Mouse (Mus musculus) forebrain, embryonic 10.5 days (tissue): ENCODE data around the gene Net1. TPM values are rescaled to one million over a fixed set of nuclear protein-coding genes. Genes with fewer than 3 reads are reported as not detected.

Experiments used
- DNase-seq: peaks from one replicate; pipeline ENCODE4 v3.0.0-alpha.2; 2017; ENCODE audit warnings: low spot score; ENCODE audit errors: extremely low spot score
- H3K27ac ChIP-seq: fragments of 300-500 bp; sonication (generic); 2 replicates; pipeline ENCODE4 v1.5.1; 2016; ENCODE audit warnings: mild to moderate bottlenecking
- H3K27me3 ChIP-seq: fragments of 300-500 bp; sonication (generic); 2 replicates; pipeline ENCODE4 v1.6.1; 2016; ENCODE audit warnings: mild to moderate bottlenecking; ENCODE audit not compliant: poor library complexity, severe bottlenecking
- H3K36me3 ChIP-seq: fragments of 300-500 bp; sonication (generic); replicated peaks from 2 replicates; pipeline ENCODE4 v1.6.1; 2016; ENCODE audit warnings: mild to moderate bottlenecking, moderate library complexity
- H3K4me1 ChIP-seq: fragments of 300-500 bp; sonication (generic); 2 replicates; pipeline ENCODE4 v1.6.1; 2016
- H3K4me3 ChIP-seq: fragments of 300-500 bp; sonication (generic); 2 replicates; pipeline ENCODE4 v1.5.1; 2016; ENCODE audit warnings: mild to moderate bottlenecking, moderate library complexity
- H3K9me3 ChIP-seq: fragments of 300-500 bp; sonication (generic); 2 replicates; pipeline ENCODE4 v1.6.1; 2016; ENCODE audit warnings: mild to moderate bottlenecking, moderate library complexity
- WGBS: fragments of 180-500 bp; shearing (Covaris S2); methylation state at CpG from one replicate; pipeline ENCODE4 v1.1.7; 2016; 5-methylcytosine and 5-hydroxymethylcytosine counted together
- polyA plus RNA-seq: library from polyadenylated mRNA; unstranded; fragments of >200 nt; fragmentation: Nextera tagmentation; extraction: Ambion mirVana; gene quantifications from 2 replicates; pipeline ENCODE4 v1.2.1, GENCODE M21; 2016

The Net1 gene
- polyA plus RNA-seq: 64.7 and 75.3 TPM in 2 replicates

DNA sequence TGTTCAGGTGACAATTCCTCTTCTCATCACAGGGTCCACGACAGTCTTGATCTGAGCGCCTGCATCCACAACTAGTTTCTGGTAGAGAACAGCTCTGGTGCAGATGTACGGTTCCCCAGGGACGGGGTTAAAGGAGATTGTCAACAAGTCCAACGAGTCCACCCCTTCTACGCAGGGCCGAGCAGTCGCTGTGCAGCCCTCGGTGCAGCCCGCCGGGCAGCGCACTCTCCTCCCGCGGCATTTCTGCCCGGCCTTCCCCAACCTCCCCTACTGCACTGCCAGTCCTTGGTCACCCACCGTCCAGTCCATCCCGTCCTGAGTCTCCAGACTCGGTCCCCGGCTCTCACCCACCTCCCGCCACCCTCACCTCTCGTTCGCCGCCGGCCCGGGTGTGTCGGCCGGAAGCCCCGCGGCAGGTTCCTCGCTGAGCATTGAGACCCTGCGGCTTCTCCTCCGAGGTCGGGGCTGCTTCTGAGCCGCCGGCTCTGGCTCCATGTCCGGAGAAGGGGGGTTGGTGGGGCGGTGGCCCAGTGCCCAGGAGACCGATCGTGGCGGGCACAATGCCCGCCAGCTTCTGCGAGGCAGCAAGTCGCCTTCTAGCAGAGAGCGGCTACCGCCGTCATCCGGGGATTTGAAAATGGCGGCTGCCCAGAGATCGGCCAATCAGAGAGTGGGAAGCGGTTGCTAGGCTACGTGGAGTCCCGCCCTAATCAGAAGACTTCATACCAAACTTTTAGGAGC lies at the start of gene Net1, which contains the start of gene Tubal3:
Gene Net1 (minus strand): TSS at position 650 of the 741 bp plus-strand sequence.
Gene Tubal3 (plus strand): TSS at position 704 of the 741 bp plus-strand sequence.
- peak; percentile 92 for DNase-seq
- Histone ChIP-seq H3K27ac (peak within 1 kb of the TSS; percentile 97), H3K36me3 (peaks cover 33% of the 10 kb centered on the region), H3K4me1 (peaks cover 9% of the 10 kb centered on the region), H3K9me3 (peaks cover 12% of the 10 kb centered on the region), H3K27me3 (no peaks in the 10 kb centered on the region), H3K4me3 (peak within 1 kb of the TSS; percentile 95)
- under 1% methylated on average over 52 of the region's 52 CpGs for WGBS

DNA sequence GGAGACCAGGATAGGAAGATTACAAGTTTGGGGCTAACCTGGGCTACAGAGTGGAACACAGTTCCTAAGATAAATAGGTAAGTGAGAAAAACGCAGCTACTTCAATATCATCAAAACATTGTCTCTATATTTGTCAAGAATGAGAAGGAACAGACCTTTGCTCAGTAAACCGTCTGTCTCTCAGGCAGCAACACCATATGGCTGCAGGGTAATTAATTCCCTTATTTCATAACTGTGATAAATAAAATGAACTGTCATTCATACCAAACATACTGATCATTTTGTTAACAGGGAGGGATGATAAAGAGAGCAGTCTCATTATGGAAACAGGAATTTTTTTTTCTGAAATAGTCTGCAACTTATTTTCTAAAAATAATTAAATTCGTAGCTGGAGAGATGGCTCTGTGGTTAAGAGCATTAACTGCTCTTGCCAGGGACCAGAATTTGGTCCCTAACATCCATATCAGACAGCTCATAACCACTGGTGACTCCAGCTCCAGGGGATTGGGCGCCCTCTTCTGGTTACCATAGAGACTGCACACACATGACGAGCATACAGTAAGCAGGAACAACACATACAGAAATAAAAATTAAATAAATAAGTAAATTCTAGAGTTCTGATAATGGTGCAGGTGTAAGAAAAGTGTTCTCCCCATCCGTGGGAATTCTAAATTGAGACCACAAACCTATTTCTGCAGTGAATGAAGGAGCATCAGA lies 33.3 kb upstream of the Net1 start:
- Histone ChIP-seq H3K27me3 (no peaks in the 10 kb centered on the region), H3K4me1 (no peaks in the 10 kb centered on the region), H3K9me3 (no peaks in the 10 kb centered on the region), H3K36me3 (no peaks in the 10 kb centered on the region), H3K27ac (no peak overlapping the region), H3K4me3 (no peak overlapping the region)
- 76% methylated on average over 6 of the region's 6 CpGs for WGBS
- DNase-seq: no peak

DNA sequence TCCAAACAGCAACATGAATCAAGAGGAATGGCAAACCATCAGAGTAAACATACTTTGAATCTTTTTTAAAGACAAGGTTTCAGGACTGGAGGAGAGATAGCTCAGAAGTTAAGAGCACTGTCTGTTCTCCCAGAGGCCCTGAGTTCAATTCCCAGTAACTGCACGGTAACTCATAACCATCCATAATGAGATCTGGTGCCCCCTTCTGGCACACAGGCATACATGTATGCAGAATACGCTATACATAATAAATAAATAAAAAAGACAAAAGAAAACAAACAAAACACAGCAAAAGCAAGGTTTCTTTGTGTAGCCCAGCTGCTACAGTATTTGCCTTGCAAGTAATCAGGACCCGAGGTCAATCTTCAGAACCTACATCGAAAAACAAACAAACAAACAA lies 31.5 kb upstream of the Net1 start:
- no peaks in the 10 kb centered on the region for H3K4me1 ChIP-seq
- no peak for DNase-seq
- no peaks in the 10 kb centered on the region for H3K36me3 ChIP-seq
- H3K4me3 ChIP-seq: no peak overlapping the region
- no peaks in the 10 kb centered on the region for H3K9me3 ChIP-seq
- H3K27ac ChIP-seq: no peak overlapping the region
- no peaks in the 10 kb centered on the region for H3K27me3 ChIP-seq
- WGBS: 93% methylated on average over 4 of the region's 4 CpGs

DNA sequence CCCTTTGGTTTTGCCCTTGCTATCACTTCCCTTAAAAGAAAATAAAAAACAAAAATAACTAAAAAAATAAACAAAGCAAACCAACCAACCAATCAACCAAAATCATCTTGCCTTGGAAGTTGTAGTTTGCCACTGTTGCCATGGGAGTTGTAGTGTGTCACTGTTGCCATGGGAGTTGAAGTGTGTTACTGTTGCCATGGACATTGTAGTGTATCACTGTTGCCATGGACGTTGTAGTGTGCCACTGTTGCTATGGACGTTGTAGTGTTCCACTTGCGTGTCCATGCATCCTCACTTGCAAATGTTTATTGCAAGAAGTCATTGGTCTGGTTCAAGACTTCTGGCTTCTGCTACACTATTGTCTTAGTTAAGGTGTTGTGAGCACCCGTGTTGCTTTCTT lies 29.2 kb upstream of the Net1 start:
- H3K27ac ChIP-seq: no peak overlapping the region
- H3K4me3 ChIP-seq: no peak overlapping the region
- no peaks in the 10 kb centered on the region for H3K9me3 ChIP-seq
- WGBS: 93% methylated on average over 4 of the region's 4 CpGs
- no peaks in the 10 kb centered on the region for H3K36me3 ChIP-seq
- DNase-seq: no peak
- no peaks in the 10 kb centered on the region for H3K27me3 ChIP-seq
- H3K4me1 ChIP-seq: no peaks in the 10 kb centered on the region

DNA sequence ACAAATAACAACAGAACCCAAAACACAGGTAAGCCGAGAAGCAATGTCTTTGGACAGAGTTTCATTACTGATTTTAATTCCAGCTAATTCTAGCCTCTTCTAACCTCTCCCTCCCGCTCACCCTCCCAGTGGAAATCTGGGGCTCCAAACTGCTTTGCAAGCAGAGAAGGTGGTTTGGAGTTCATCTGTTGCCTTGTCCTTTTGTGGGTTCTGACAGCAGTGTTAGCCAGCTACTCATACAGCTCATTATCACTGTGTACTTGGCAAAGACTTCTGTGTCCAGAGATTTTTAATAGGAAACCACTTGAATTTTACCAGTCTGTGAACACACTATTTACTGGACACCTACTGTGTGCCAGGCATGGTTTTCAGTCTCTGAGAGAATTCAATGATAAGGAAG lies 27.2 kb upstream of the Net1 start, which contains the start of gene Ucn3:
Gene Ucn3 (minus strand): TSS at position 101 of the 400 bp plus-strand sequence.
- no peak within 1 kb of the TSS for H3K27ac ChIP-seq
- no peaks in the 10 kb centered on the region for H3K27me3 ChIP-seq
- no peaks in the 10 kb centered on the region for H3K9me3 ChIP-seq
- 73% methylated on average over 2 of the region's 2 CpGs for WGBS
- no peak within 1 kb of the TSS for H3K4me3 ChIP-seq
- DNase-seq: no peak
- H3K4me1 ChIP-seq: no peaks in the 10 kb centered on the region
- no peaks in the 10 kb centered on the region for H3K36me3 ChIP-seq

DNA sequence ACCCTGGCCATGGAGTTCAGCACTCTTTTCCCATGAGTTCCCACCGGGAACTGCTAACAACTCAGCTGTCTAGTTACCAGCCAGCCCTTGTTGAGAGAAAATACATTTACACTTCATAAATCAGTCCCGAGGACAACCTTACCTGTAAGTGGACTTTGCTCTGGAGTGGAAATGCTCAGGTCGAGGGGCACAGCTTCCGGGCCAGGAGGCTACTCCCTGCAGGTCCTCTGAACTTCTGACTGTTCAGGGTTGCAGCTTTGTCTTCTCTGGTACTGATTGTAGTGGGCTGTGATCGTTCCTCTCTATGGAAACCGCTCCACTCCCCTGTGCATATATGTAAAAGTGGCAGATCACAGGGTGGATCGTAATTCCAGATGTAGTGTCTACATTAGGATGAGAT lies 26.7 kb upstream of the Net1 start:
- 89% methylated on average over 7 of the region's 7 CpGs for WGBS
- H3K27ac ChIP-seq: no peak overlapping the region
- DNase-seq: no peak
- no peaks in the 10 kb centered on the region for H3K9me3 ChIP-seq
- H3K4me1 ChIP-seq: no peaks in the 10 kb centered on the region
- no peaks in the 10 kb centered on the region for H3K36me3 ChIP-seq
- no peak overlapping the region for H3K4me3 ChIP-seq
- H3K27me3 ChIP-seq: no peaks in the 10 kb centered on the region

DNA sequence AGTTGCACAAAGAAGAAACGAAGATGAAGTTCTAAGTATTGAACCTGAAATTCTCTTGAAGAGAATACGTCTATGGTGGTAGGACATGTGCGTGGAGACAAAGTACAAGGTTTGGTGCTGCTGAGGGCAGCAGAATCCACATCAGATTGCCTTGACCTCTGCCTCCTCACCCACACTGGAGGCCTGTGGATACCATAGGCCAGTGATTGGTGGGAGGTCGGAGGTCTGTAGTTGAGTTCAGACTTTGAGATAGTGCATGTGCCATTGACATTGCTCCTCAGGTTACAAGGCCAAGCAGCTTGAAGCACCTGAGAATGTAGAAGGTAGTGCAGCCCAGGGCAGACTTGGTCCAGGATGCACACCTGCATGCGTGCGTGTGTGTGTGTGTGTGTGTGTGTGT lies 8.0 kb upstream of the Net1 start:
- Histone ChIP-seq H3K4me3 (no peak overlapping the region), H3K4me1 (no peaks in the 10 kb centered on the region), H3K27me3 (no peaks in the 10 kb centered on the region), H3K36me3 (no peaks in the 10 kb centered on the region), H3K9me3 (no peaks in the 10 kb centered on the region), H3K27ac (no peak overlapping the region)
- no peak for DNase-seq
- 96% methylated on average over 6 of the region's 6 CpGs for whole genome bisulfite sequencing

DNA sequence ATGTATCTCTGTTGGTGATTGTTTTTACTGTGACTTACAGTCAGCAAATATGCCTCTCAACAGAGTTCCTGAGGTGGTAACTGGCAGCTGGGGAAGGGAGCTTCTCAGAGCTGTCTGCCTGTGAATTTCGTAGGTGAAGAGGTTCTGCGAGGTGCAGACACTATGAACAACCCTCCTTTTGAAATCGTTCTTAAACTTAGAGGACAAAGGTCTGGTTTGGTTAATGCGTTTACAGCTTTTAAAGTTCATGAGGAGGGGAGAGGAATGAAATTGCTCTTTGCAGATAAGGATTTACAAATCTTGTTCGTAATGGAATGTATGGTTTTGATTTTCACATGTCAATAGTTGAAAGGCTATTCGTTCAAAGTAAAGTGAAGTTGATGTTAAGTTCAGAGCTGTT lies 7.6 kb upstream of the Net1 start:
- Histone ChIP-seq H3K4me1 (no peaks in the 10 kb centered on the region), H3K27ac (no peak overlapping the region), H3K9me3 (no peaks in the 10 kb centered on the region), H3K36me3 (no peaks in the 10 kb centered on the region), H3K4me3 (no peak overlapping the region), H3K27me3 (no peaks in the 10 kb centered on the region)
- WGBS: 88% methylated on average over 6 of the region's 6 CpGs
- DNase-seq: no peak

DNA sequence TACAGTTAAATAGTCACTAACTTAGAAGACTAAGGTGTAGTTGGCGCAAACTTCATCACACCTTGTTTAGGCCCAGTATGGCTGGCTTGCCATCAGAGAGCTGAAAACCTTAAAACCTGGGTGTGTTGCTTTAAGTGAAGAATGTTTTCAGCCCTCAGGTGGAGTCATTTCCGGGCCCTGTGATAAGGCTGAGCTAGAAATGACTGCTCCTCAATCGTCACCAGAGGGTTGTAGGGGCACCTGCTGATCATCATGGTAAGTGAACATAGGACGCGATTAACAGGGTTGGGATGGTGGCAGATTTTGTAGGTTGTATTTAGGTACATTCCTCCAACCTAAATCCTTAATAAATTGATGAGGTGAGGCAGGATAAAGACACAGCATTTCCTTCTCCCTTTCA lies 6.5 kb upstream of the Net1 start:
- no peak overlapping the region for H3K27ac ChIP-seq
- H3K9me3 ChIP-seq: no peaks in the 10 kb centered on the region
- H3K4me1 ChIP-seq: no peaks in the 10 kb centered on the region
- no peaks in the 10 kb centered on the region for H3K27me3 ChIP-seq
- no peak for DNase-seq
- no peak overlapping the region for H3K4me3 ChIP-seq
- no peaks in the 10 kb centered on the region for H3K36me3 ChIP-seq
- WGBS: 86% methylated on average over 5 of the region's 5 CpGs

DNA sequence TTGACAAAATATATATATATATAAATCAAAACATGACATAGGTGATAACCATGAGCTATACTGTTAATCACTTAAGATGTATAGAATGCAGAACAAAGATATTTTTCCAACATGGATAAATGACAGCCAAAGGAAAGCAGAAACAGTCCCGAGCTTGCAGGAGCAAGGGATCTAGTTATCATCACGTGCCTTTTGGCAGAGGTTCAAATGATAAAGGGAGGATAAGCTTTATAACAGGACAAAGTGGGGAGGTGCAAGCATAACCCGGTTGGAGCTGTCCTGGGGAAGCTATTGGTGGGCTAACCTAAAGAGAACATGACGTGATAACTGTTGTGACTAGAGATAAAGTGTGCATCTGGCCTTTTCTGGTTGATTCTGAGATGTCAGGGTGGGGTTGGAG lies 4.5 kb downstream of the Net1 start:
- H3K9me3 ChIP-seq: peaks cover 12% of the 10 kb centered on the region
- no peaks in the 10 kb centered on the region for H3K27me3 ChIP-seq
- H3K4me1 ChIP-seq: peaks cover 9% of the 10 kb centered on the region
- peaks cover 73% of the 10 kb centered on the region for H3K36me3 ChIP-seq
- DNase-seq: no peak
- no peak overlapping the region for H3K4me3 ChIP-seq
- H3K27ac ChIP-seq: no peak overlapping the region
- 93% methylated on average over 4 of the region's 4 CpGs for WGBS

DNA sequence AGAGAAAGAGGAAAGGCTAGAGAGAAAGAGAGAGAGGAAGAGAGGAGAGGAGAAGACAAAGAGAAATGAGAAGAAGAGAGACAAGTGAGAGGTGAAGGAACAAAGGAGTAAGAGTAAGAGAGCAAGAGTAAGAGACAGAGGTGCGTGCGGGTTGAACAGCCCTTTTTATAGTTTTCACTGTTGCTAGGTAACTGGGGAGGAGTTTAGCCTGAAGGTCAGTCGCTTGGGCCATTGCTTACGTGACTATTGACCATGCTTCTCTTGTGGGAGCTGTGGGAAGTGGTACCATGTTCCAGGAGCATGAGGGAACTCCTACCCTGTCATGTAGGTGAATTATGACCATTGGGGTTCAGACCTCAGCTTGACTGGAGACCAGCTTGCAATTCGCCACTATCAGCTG lies 7.7 kb downstream of the Net1 start:
- no peaks in the 10 kb centered on the region for H3K27me3 ChIP-seq
- no peaks in the 10 kb centered on the region for H3K4me1 ChIP-seq
- no peak overlapping the region for H3K4me3 ChIP-seq
- no peak for DNase-seq
- 90% methylated on average over 5 of the region's 5 CpGs for WGBS
- peaks cover 89% of the 10 kb centered on the region for H3K36me3 ChIP-seq
- peaks cover 5% of the 10 kb centered on the region for H3K9me3 ChIP-seq
- no peak overlapping the region for H3K27ac ChIP-seq

DNA sequence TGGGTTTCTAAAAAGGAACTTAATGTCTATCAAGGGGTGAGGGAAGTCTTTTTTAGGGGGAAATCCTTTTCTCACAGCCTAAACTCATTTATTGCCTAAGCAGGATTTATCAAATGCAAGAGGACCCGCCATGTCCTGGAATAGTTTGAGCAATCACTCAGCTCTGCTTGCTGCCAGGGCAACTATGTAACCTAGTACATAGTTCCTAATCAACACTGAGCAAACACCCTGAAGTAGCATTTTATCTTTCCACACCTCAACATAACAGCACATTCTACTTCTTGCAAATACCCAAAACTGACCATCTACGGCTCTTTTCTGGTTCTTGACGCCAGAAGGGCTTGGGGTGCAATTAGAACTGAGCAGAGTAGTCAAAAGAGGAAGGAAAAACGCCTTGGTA lies 9.8 kb downstream of the Net1 start:
- Histone ChIP-seq H3K4me1 (no peaks in the 10 kb centered on the region), H3K36me3 (peaks cover 82% of the 10 kb centered on the region), H3K4me3 (no peak overlapping the region), H3K27me3 (no peaks in the 10 kb centered on the region), H3K27ac (no peak overlapping the region), H3K9me3 (no peaks in the 10 kb centered on the region)
- no peak for DNase-seq
- 86% methylated on average over 4 of the region's 4 CpGs for WGBS

DNA sequence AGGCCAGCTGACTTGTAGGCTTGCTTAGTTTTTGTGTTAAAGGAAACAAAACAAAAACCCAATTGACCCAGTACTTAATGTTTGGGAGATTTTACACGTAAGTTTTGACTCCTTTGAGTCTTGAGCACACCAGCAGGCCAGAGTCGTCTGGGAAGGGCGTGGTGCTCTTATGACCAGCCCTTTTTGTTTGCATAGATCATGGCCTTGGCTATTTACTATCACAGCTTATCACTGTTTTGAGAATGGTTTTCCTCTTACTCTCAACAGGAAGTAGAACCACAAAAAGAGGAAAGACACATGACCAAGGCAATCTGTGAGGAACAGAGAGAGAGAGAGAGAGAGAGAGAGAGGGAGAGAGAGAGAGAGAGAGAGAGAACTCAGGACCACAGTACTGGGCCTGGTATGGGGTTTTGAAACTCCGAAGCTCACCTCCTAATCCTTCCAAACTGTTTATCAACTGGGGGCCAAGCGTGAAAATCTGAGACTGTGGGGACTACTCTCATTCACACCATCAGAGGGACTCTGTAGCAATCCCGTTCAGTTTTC lies 10.8 kb downstream of the Net1 start:
- Histone ChIP-seq H3K9me3 (no peaks in the 10 kb centered on the region), H3K4me1 (no peaks in the 10 kb centered on the region), H3K27ac (no peak overlapping the region), H3K4me3 (no peak overlapping the region), H3K27me3 (no peaks in the 10 kb centered on the region), H3K36me3 (peaks cover 79% of the 10 kb centered on the region)
- DNase-seq: no peak
- WGBS: 88% methylated on average over 6 of the region's 6 CpGs
